Mouse (Mus musculus) thymus, adult 2 months (tissue): ENCODE data around the gene Pax1. TPM values are rescaled to one million over a fixed set of nuclear protein-coding genes. Genes with fewer than 3 reads are reported as not detected.

Experiments
- DNase-seq: peaks from one replicate; pipeline ENCODE4 v3.0.0; 2021
- H3K27ac ChIP-seq: fragments of 200-500 bp; 2 replicates; pipeline ENCODE4 v1.5.1; 2012; ENCODE audit warnings: low read length, control low read depth; ENCODE audit not compliant: control insufficient read depth, insufficient read depth
- H3K27me3 ChIP-seq: fragments of 200-500 bp; 2 replicates; pipeline ENCODE4 v1.6.1; 2012; ENCODE audit warnings: mild to moderate bottlenecking, low read length, moderate library complexity, mixed read lengths; ENCODE audit not compliant: control insufficient read depth, insufficient read depth
- H3K36me3 ChIP-seq: fragments of 200-500 bp; 2 replicates; pipeline ENCODE4 v1.6.1; 2012; ENCODE audit warnings: mild to moderate bottlenecking, low read length, moderate library complexity; ENCODE audit not compliant: control insufficient read depth, insufficient read depth
- H3K4me1 ChIP-seq: fragments of 200-500 bp; replicated peaks from 2 replicates; pipeline ENCODE4 v1.6.1; 2012; ENCODE audit warnings: low read length; ENCODE audit not compliant: control insufficient read depth, insufficient read depth
- H3K4me3 ChIP-seq: fragments of 200-500 bp; 2 replicates; pipeline ENCODE4 v1.5.1; 2012; ENCODE audit warnings: mild to moderate bottlenecking, low read length, control low read depth, moderate library complexity; ENCODE audit not compliant: control insufficient read depth, insufficient read depth
- CTCF ChIP-seq: fragments of 200-500 bp; IDR thresholded peaks from 2 replicates; pipeline ENCODE4 v1.5.1; 2012; ENCODE audit warnings: mild to moderate bottlenecking, control low read depth, low read length, moderate library complexity, borderline replicate concordance; ENCODE audit not compliant: control insufficient read depth, poor library complexity, insufficient read depth; ENCODE audit errors: extremely low read depth
- POLR2A ChIP-seq: fragments of 200-500 bp; IDR thresholded peaks from 2 replicates; pipeline ENCODE4 v1.6.1; 2012; ENCODE audit warnings: mild to moderate bottlenecking, low read length, control low read depth, moderate library complexity; ENCODE audit not compliant: control insufficient read depth, poor library complexity, insufficient read depth; ENCODE audit errors: extremely low read depth
- WGBS: fragments of 180-500 bp; shearing (Covaris S2); methylation state at CpG from one replicate; pipeline ENCODE4 v1.1.7; 2018; 5-methylcytosine and 5-hydroxymethylcytosine counted together
- polyA plus RNA-seq: library from polyadenylated mRNA; depleted of rRNA; stranded (reverse); fragments of >200 nt; gene quantifications from 2 replicates; pipeline ENCODE4 v1.2.3, GENCODE M21; 2012

The Pax1 gene
- polyA plus RNA-seq, 1 experiment, result 92.3 TPM

DNA sequence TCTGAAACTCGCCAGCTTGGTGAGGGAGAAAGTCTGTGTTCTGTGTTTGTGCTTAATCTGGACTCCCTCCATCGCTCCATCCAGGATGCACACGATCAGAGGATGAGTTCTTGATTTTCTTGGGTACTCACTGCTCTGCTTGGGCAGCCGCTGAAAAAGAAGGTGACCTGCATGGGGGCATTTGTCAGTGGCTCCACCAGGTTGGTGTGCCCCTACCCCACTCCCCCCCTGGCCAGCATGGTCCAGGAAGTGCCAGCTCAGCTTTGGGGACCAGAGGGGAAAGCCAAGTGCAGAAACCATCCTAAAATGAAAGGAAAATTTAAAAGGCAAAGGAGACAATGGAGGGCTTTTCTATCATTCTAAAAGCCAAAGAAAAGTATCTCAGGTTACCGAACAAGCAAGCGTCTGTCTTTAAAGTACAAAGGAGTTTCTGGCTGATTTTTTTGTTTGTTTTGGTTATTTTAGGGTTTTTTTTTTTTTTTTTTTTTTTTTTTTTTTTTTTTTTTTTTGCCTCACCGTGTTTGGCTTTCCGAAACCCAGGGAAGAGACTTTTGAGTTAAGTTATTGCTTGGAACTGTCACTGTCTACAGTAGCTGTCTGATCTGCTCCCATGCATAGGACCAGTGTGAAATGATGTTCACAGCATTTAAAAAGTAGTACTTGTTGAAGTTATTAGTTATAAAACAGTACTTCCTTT lies 13.4 kb downstream of the Pax1 start:
- H3K4me1 ChIP-seq, result no peaks in the 10 kb centered on the region
- DNase-seq, result no peak
- WGBS, result 13% methylated on average over 8 of the region's 8 CpGs
- peaks cover 3% of the 10 kb centered on the region; the same call in 1 of the 2 replicates for H3K27me3 ChIP-seq
- H3K36me3 ChIP-seq, result no peaks in the 10 kb centered on the region
- no peak for TF ChIP-seq CTCF
- TF ChIP-seq POLR2A, result no peak
- no peak overlapping the region for H3K27ac ChIP-seq
- H3K4me3 ChIP-seq, result no peak overlapping the region

DNA sequence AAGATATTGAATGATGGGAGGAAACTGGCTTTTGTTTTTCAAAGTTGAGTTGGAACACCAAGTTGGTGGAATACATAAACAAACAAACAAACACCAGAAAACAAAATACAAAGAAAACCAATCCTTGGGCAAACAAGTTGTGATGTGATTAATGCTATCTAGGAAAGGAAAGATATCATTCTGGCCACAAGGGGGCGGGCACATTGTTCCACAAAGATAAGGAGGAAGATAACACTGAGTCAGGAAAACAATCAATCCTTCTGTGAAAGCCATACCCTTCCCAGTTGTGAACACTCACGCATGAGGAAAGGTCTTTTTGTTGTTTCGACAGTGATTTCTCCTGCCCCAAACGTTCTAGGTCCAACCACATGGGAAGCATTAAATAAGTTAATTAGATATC lies 17.2 kb downstream of the Pax1 start:
- no peak for TF ChIP-seq POLR2A
- no peak for TF ChIP-seq CTCF
- Histone ChIP-seq H3K27ac (no peak overlapping the region), H3K27me3 (no peaks in the 10 kb centered on the region), H3K4me1 (no peaks in the 10 kb centered on the region), H3K4me3 (no peak overlapping the region), H3K36me3 (no peaks in the 10 kb centered on the region)
- DNase-seq, result no peak
- 6% methylated on average over 4 of the region's 4 CpGs for WGBS

DNA sequence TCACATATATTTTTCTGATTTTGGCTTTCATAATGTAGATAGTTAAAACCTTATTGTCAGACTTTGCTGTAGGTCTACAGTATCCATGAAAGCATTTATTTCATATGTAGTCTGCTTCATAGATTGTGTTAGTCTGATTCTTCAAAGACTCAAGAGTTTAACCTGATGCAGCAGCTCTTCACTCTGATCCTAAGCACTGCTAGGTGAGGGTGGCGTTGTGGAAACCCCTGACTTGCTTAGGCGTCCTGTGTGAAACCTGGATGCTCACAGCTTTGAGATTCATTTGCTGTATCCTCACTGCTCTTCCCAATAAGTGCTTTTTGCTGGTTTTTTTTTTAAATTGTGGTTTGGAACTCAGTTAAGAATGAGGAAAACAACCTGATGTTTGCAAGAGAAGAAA lies 21.6 kb downstream of the Pax1 start:
- Histone ChIP-seq H3K27me3 (no peaks in the 10 kb centered on the region), H3K4me1 (no peaks in the 10 kb centered on the region), H3K36me3 (no peaks in the 10 kb centered on the region), H3K27ac (no peak overlapping the region), H3K4me3 (no peak overlapping the region)
- DNase-seq, result no peak
- TF ChIP-seq CTCF (no peak), POLR2A (no peak)
- 92% methylated on average over 2 of the region's 2 CpGs for WGBS

DNA sequence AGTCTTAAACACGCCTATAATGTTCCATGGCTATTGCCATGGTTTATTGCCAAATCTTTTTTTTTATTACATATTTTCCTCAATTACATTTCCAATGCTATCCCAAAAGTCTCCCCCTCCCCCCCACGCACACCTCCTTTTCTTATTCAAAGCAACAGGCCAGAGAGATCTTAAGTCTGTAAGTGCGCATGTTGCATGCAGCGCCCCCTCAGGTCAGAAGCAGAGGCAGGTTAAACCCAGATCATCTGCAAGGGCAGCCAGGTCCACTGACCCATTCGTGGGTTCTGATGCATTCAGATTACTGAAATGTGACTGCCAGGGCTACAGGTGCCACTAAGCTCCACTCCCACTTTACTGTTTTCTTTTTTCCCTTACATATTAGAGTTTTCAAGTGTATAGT lies 25.2 kb downstream of the Pax1 start:
- WGBS, result 69% methylated on average over 5 of the region's 5 CpGs
- Histone ChIP-seq H3K27ac (no peak overlapping the region), H3K27me3 (no peaks in the 10 kb centered on the region), H3K4me1 (no peaks in the 10 kb centered on the region), H3K36me3 (no peaks in the 10 kb centered on the region), H3K4me3 (no peak overlapping the region)
- TF ChIP-seq POLR2A (no peak), CTCF (no peak)
- DNase-seq, result no peak

DNA sequence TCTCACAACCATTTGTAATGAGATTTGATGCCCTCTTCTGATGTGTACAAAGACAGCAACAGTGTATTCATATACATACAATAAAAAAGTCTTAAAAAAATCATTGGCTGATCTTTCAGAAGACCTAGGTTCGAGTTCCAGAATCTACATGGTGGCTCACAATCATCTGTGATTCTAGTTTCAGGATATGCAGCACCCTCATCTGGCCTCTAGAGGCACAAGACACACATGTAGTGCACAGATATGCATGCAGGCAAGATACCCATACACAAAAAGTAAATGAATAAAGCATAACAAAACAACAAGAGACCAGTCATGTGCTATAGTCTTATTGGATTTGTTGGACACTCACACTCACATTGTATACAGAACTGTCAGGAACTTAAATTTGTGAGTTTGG lies 47.6 kb downstream of the Pax1 start:
- Histone ChIP-seq H3K4me3 (no peak overlapping the region), H3K36me3 (no peaks in the 10 kb centered on the region), H3K4me1 (no peaks in the 10 kb centered on the region), H3K27ac (no peak overlapping the region), H3K27me3 (no peaks in the 10 kb centered on the region)
- 65% methylated on average over 1 of the region's 1 CpGs for WGBS
- TF ChIP-seq POLR2A (no peak), CTCF (no peak)
- DNase-seq, result no peak

DNA sequence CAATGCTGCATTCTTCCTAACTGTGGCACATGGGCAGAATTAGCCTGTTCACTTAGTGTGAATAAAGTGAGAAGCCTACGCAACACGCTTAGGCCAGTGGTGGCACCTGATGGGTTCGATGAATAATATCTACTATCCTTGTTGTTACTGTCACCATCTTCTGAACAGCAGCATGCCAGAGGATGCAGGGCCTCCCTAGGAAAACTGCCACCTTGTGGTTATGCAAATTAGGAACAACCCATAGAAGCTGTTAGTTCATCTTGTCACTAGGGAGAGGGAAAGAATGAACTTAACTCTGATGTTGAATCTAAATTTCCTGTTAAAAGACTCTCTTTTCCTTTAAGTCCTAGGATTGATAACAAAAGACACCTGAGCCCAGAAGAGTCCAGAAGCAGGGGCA lies 53.3 kb downstream of the Pax1 start:
- Histone ChIP-seq H3K36me3 (no peaks in the 10 kb centered on the region), H3K4me1 (no peaks in the 10 kb centered on the region), H3K4me3 (no peak overlapping the region), H3K27ac (no peak overlapping the region), H3K27me3 (no peaks in the 10 kb centered on the region)
- no peak for DNase-seq
- TF ChIP-seq CTCF (no peak), POLR2A (no peak)
- 87% methylated on average over 3 of the region's 3 CpGs for WGBS
